Mouse (Mus musculus): ENCODE results near the gene Defb6. TPM values are rescaled to one million over a fixed set of nuclear protein-coding genes. Genes with fewer than 3 reads are reported as not detected.

Defb6 gene
- polyA plus RNA-seq (2017; shearing (Covaris generic)), result not detected

GRCm38 (mm10) chr8:19225161-19225560 lies at the start of gene Defb6:
Gene Defb6, plus strand, starts transcription at chr8:19225478.
- peak; percentile 84 for ATAC-seq

GRCm38 (mm10) chr8:19238101-19238500 lies 12.8 kb downstream of the Defb6 start:
- no peak for ATAC-seq

GRCm38 (mm10) chr8:19239616-19240015 lies 14.3 kb downstream of the Defb6 start, which contains the start of gene Defb46:
Gene Defb46, plus strand, starts transcription at chr8:19239916.
- no peak for ATAC-seq

GRCm38 (mm10) chr8:19247280-19247679 lies 22.0 kb downstream of the Defb6 start, which contains the start of gene Defb5:
Gene Defb5, plus strand, starts transcription at chr8:19247580.
- no peak for ATAC-seq

- ATAC-seq, result no peak
These were observed 32.9 kb downstream of the Defb6 start for GRCm38 (mm10) chr8:19258136-19258535.

- ATAC-seq, result no peak
These were observed 34.4 kb downstream of the Defb6 start for GRCm38 (mm10) chr8:19259667-19260066.

Other genes with a start within 250 kb of the Defb6 start
- not detected for gene Defb40, start 247.2 kb upstream of the Defb6 start, polyA plus RNA-seq (2017; shearing (Covaris generic))
- not detected for gene Defb37, start 234.4 kb upstream of the Defb6 start, polyA plus RNA-seq (2017; shearing (Covaris generic))
- gene Defb38, start 198.9 kb upstream of the Defb6 start, polyA plus RNA-seq (2017; shearing (Covaris generic)), result not detected
- gene Defb39, start 160.7 kb upstream of the Defb6 start, polyA plus RNA-seq (2017; shearing (Covaris generic)), result not detected
- gene Defb12, start 110.6 kb upstream of the Defb6 start, polyA plus RNA-seq (2017; shearing (Covaris generic)), result not detected
- gene Defb34, start 101.7 kb upstream of the Defb6 start, polyA plus RNA-seq (2017; shearing (Covaris generic)), result not detected
- gene Gm45826, start 84.7 kb upstream of the Defb6 start, polyA plus RNA-seq (2017; shearing (Covaris generic)), result not detected
- gene Defb14, start 31.1 kb upstream of the Defb6 start, polyA plus RNA-seq (2017; shearing (Covaris generic)), result not detected
- not detected for gene Defb4, start 26.8 kb upstream of the Defb6 start, polyA plus RNA-seq (2017; shearing (Covaris generic))
- gene Defb46, start 14.4 kb downstream of the Defb6 start, polyA plus RNA-seq (2017; shearing (Covaris generic)), result not detected
- not detected for gene Defb5, start 22.1 kb downstream of the Defb6 start, polyA plus RNA-seq (2017; shearing (Covaris generic))
- gene Defb3, start 67.9 kb downstream of the Defb6 start, polyA plus RNA-seq (2017; shearing (Covaris generic)), result not detected
- gene Defb8, start 222.1 kb downstream of the Defb6 start, polyA plus RNA-seq (2017; shearing (Covaris generic)), result not detected